Mouse (Mus musculus) thymus, postnatal 0 days (tissue): ENCODE measurements around the gene Gm11213. TPM values are rescaled to one million over a fixed set of nuclear protein-coding genes. Genes with fewer than 3 reads are reported as not detected.

ENCODE experiments used
- DNase-seq: peaks from one replicate; pipeline ENCODE4 v3.0.0-alpha.2; 2015; ENCODE audit warnings: low spot score
- polyA plus RNA-seq: library from polyadenylated mRNA; unstranded; fragments of >200 nt; fragmentation: Nextera tagmentation; extraction: Ambion mirVana; gene quantifications from 2 replicates; pipeline ENCODE4 v1.2.1, GENCODE M21; 2015

Gene Gm11213
- polyA plus RNA-seq, 1 experiment from 2014 or later = not detected

GRCm38 (mm10) chr4:63580078-63580477 is 25.0 kb downstream of the Gm11213 start:
- no peak for DNase-seq

GRCm38 (mm10) chr4:63579649-63580048 is 25.4 kb downstream of the Gm11213 start:
- no peak for DNase-seq

- no peak for DNase-seq
Observed at GRCm38 (mm10) chr4:63572621-63573020, 32.4 kb downstream of the Gm11213 start.

- DNase-seq = no peak
Observed at GRCm38 (mm10) chr4:63570208-63570781, 34.8 kb downstream of the Gm11213 start.

GRCm38 (mm10) chr4:63569322-63569721 is 35.7 kb downstream of the Gm11213 start:
- DNase-seq = no peak

GRCm38 (mm10) chr4:63567712-63568390 is 37.2 kb downstream of the Gm11213 start:
- DNase-seq = no peak

- DNase-seq = no peak
Observed at GRCm38 (mm10) chr4:63562742-63563141, 42.3 kb downstream of the Gm11213 start.

GRCm38 (mm10) chr4:63561861-63562675 is 43.0 kb downstream of the Gm11213 start:
- peak; percentile 74 for DNase-seq

- DNase-seq = peak; percentile 32
Observed at GRCm38 (mm10) chr4:63560079-63560478, 45.0 kb downstream of the Gm11213 start.

- no peak for DNase-seq
Observed at GRCm38 (mm10) chr4:63559127-63559697, 45.8 kb downstream of the Gm11213 start.

GRCm38 (mm10) chr4:63558407-63559081 is 46.5 kb downstream of the Gm11213 start, which contains the start of gene Tmem268:
Gene Tmem268 (plus strand): TSS chr4:63558781.
- peak; percentile 85 for DNase-seq

GRCm38 (mm10) chr4:63557124-63558059 is 47.7 kb downstream of the Gm11213 start:
- no peak for DNase-seq

- no peak for DNase-seq
Observed at GRCm38 (mm10) chr4:63556665-63557064, 48.4 kb downstream of the Gm11213 start.

- no peak for DNase-seq
Observed at GRCm38 (mm10) chr4:63555111-63555510, 50.0 kb downstream of the Gm11213 start.

- DNase-seq = no peak
Observed at GRCm38 (mm10) chr4:63554616-63555015, 50.4 kb downstream of the Gm11213 start.

GRCm38 (mm10) chr4:63553789-63554576 is 51.1 kb downstream of the Gm11213 start:
- DNase-seq = no peak

GRCm38 (mm10) chr4:63552865-63553264 is 52.2 kb downstream of the Gm11213 start:
- no peak for DNase-seq

- DNase-seq = no peak
Observed at GRCm38 (mm10) chr4:63550908-63551307, 54.2 kb downstream of the Gm11213 start.

GRCm38 (mm10) chr4:63548491-63548890 is 56.6 kb downstream of the Gm11213 start:
- peak; percentile 35 for DNase-seq
